Mouse (Mus musculus): ENCODE data around the gene Cyp4x1.
A peak's percentile ranks its signal among the peaks of the same experiment; 100 is the strongest.
"Not testable (repeated sequence)": the region's sequence is repeated elsewhere in the genome, so short reads cannot be mapped to it uniquely, and the experiment has no call there.

Gene Cyp4x1

GRCm38 (mm10) chr4:115133621-115134295, at the start of gene Cyp4x1:
Gene Cyp4x1, minus strand, starts transcription at chr4:115134281.
- no peak for DNase-seq (ENCODE audit: low spot score in 2 of 2)

- not testable (repeated sequence) for DNase-seq (ENCODE audit: low spot score in 2 of 2)
Measured at GRCm38 (mm10) chr4:115176201-115176600, 42.1 kb upstream of the Cyp4x1 start.

- no peak for DNase-seq (ENCODE audit: low spot score in 2 of 2)
Measured at GRCm38 (mm10) chr4:115174694-115175353, 40.7 kb upstream of the Cyp4x1 start.

GRCm38 (mm10) chr4:115158963-115159362, 24.9 kb upstream of the Cyp4x1 start:
- not testable (repeated sequence) for DNase-seq (ENCODE audit: low spot score in 2 of 2)

- no peak for DNase-seq (ENCODE audit: low spot score in 2 of 2)
Measured at GRCm38 (mm10) chr4:115154723-115155122, 20.6 kb upstream of the Cyp4x1 start.

GRCm38 (mm10) chr4:115134296-115134630, 182 bp upstream of the Cyp4x1 start:
- no peak for DNase-seq (ENCODE audit: low spot score in 2 of 2)

GRCm38 (mm10) chr4:115133085-115133484, 996 bp downstream of the Cyp4x1 start:
- DNase-seq (ENCODE audit: low spot score in 2 of 2), result no peak

GRCm38 (mm10) chr4:115124713-115125112, 9.4 kb downstream of the Cyp4x1 start:
- DNase-seq (ENCODE audit: low spot score in 2 of 2), result no peak

- no peak for DNase-seq (ENCODE audit: low spot score in 2 of 2)
Measured at GRCm38 (mm10) chr4:115123507-115123906, 10.6 kb downstream of the Cyp4x1 start.

GRCm38 (mm10) chr4:115121608-115122007, 12.5 kb downstream of the Cyp4x1 start:
- no peak for DNase-seq (ENCODE audit: low spot score in 2 of 2)

- no peak for DNase-seq (ENCODE audit: low spot score in 2 of 2)
Measured at GRCm38 (mm10) chr4:115121162-115121561, 12.9 kb downstream of the Cyp4x1 start.

- DNase-seq (ENCODE audit: low spot score in 2 of 2), result no peak
Measured at GRCm38 (mm10) chr4:115119642-115120041, 14.4 kb downstream of the Cyp4x1 start.

- no peak for DNase-seq (ENCODE audit: low spot score in 2 of 2)
Measured at GRCm38 (mm10) chr4:115113266-115113665, 20.8 kb downstream of the Cyp4x1 start.

- DNase-seq (ENCODE audit: low spot score in 2 of 2), result no peak
Measured at GRCm38 (mm10) chr4:115111167-115111566, 22.9 kb downstream of the Cyp4x1 start.

GRCm38 (mm10) chr4:115103510-115103909, 30.6 kb downstream of the Cyp4x1 start:
- DNase-seq (ENCODE audit: low spot score in 2 of 2), result no peak

- peak in 1 of 2 experiments; percentile 20 for DNase-seq (ENCODE audit: low spot score in 2 of 2)
Measured at GRCm38 (mm10) chr4:115101682-115102081, 32.4 kb downstream of the Cyp4x1 start.

- no peak for DNase-seq (ENCODE audit: low spot score in 2 of 2)
Measured at GRCm38 (mm10) chr4:115097146-115097496, 37.0 kb downstream of the Cyp4x1 start.

- DNase-seq (ENCODE audit: low spot score in 2 of 2), result no peak
Measured at GRCm38 (mm10) chr4:115096435-115097145, 37.5 kb downstream of the Cyp4x1 start.

GRCm38 (mm10) chr4:115095671-115096434, 38.2 kb downstream of the Cyp4x1 start:
- DNase-seq (ENCODE audit: low spot score in 2 of 2), result no peak

GRCm38 (mm10) chr4:115094056-115094455, 40.0 kb downstream of the Cyp4x1 start:
- DNase-seq (ENCODE audit: low spot score in 2 of 2), result no peak

- no peak for DNase-seq (ENCODE audit: low spot score in 2 of 2)
Measured at GRCm38 (mm10) chr4:115093331-115093864, 40.7 kb downstream of the Cyp4x1 start.

- DNase-seq (ENCODE audit: low spot score in 2 of 2), result no peak
Measured at GRCm38 (mm10) chr4:115091806-115092205, 42.3 kb downstream of the Cyp4x1 start.
